Mouse (Mus musculus): Measurements from ENCODE around the gene Npr2.

DNA sequence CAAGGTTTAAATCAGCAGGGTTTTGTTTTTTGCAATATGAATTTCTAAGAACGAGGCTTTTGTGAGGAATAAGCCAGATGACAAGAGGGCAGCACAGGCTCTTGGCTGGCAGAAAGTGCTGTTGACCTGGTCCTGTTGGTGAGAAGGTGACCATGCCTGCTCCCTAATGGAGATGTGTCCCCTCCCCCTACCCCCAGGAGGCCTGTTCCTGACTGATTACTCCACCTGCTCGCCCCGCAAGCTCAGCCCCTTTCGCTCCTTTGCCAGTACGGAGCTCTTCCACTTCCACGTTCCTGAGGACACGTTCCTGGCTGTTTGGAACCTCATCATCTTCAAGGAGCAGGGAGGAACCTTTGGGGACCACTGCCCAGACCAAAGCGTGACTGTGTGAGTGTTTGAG lies 42.0 kb downstream of the Npr2 start:
- TF ChIP-seq CTCF (IDR thresholded peaks at IDR 0.05) (no peak), EP300 (IDR thresholded peaks at IDR 0.05) (no peak)
